Mouse (Mus musculus) CH12.LX (cell line): ENCODE results near the gene Crbn. TPM values are rescaled to one million over a fixed set of nuclear protein-coding genes. Genes with fewer than 3 reads are reported as not detected.

Source experiments
- DNase-seq: peaks from one replicate; pipeline ENCODE4 v3.0.0-alpha.2; 2013; ENCODE audit errors: extremely low read depth
- H3K27ac ChIP-seq: 2 replicates; pipeline ENCODE4 v1.5.1; 2012; ENCODE audit warnings: low read depth, mild to moderate bottlenecking, control low read depth, moderate library complexity; ENCODE audit not compliant: insufficient read depth
- H3K27me3 ChIP-seq: replicated peaks from 2 replicates; pipeline ENCODE3; 2012; ENCODE audit warnings: inconsistent platforms
- H3K36me3 ChIP-seq, 2 experiments: replicated peaks in 1 of 2; 2 replicates each; pipeline versions ENCODE3 to v1.6.1; 2012; ENCODE audit warnings: inconsistent platforms in 1 of 2, low read length in 1 of 2, mild to moderate bottlenecking in 1 of 2, mixed read lengths in 1 of 2, moderate library complexity in 1 of 2; ENCODE audit not compliant: control insufficient read depth in 1 of 2, insufficient read depth in 1 of 2
- H3K4me1 ChIP-seq, 2 experiments: 2 replicates each; pipeline ENCODE4 v1.6.1; 2012; ENCODE audit warnings: inconsistent platforms in 1 of 2, moderate library complexity in 1 of 2; ENCODE audit not compliant: insufficient read depth in 2 of 2, control insufficient read depth in 1 of 2
- H3K4me2 ChIP-seq: 2 replicates; pipeline ENCODE4 v1.6.1; 2012; ENCODE audit warnings: low read depth, mild to moderate bottlenecking, control low read depth; ENCODE audit not compliant: poor library complexity, insufficient read depth, severe bottlenecking
- H3K4me3 ChIP-seq, 3 experiments: fragments of 150-350 bp in 1 of 3; sonication (generic) in 1 of 3; replicated peaks in 1 of 3; 2 replicates each; pipeline versions ENCODE3 to v1.5.1; 2011 to 2012; ENCODE audit warnings: low read depth in 2 of 3, low read length in 2 of 3, mild to moderate bottlenecking in 2 of 3, moderate library complexity in 2 of 3, control low read depth in 1 of 3, improper control_type of control experiment in 1 of 3, inconsistent platforms in 1 of 3, mixed read lengths in 1 of 3; ENCODE audit not compliant: poor library complexity in 1 of 3
- H3K79me2 ChIP-seq: replicated peaks from 2 replicates; pipeline ENCODE4 v1.6.1; 2012; ENCODE audit warnings: mild to moderate bottlenecking, moderate library complexity; ENCODE audit not compliant: control insufficient read depth, poor library complexity, insufficient read depth, severe bottlenecking; ENCODE audit errors: extremely low read depth
- H3K9ac ChIP-seq: 2 replicates; pipeline ENCODE4 v1.6.1; 2012; ENCODE audit warnings: low read depth, mild to moderate bottlenecking, control low read depth, moderate library complexity; ENCODE audit not compliant: insufficient read depth
- H3K9me3 ChIP-seq: replicated peaks from 2 replicates; pipeline ENCODE3; 2012; ENCODE audit warnings: low read length, inconsistent platforms, mixed read lengths
- BHLHE40 ChIP-seq: IDR thresholded peaks from 2 replicates; pipeline ENCODE4 v1.6.1; 2011; ENCODE audit warnings: mild to moderate bottlenecking, low read depth, low read length, improper control_type of control experiment
- CHD1 ChIP-seq: IDR thresholded peaks from 2 replicates; pipeline ENCODE4 v1.6.1; 2012; ENCODE audit warnings: low read depth, low read length, improper control_type of control experiment, inconsistent platforms
- CHD2 ChIP-seq: IDR thresholded peaks from 2 replicates; pipeline ENCODE4 v1.6.1; 2011; ENCODE audit warnings: low read length, improper control_type of control experiment
- EP300 ChIP-seq: IDR thresholded peaks from 2 replicates; pipeline ENCODE4 v1.6.1; 2011; ENCODE audit warnings: low read length, improper control_type of control experiment
- IRF4 ChIP-seq: IDR thresholded peaks from 2 replicates; pipeline ENCODE4 v1.6.1; 2014; ENCODE audit warnings: low read depth, mild to moderate bottlenecking, inconsistent platforms, low read length, improper control_type of control experiment
- MAFK ChIP-seq: IDR thresholded peaks from 2 replicates; pipeline ENCODE4 v1.6.1; 2011; ENCODE audit warnings: low read length, improper control_type of control experiment; ENCODE audit not compliant: insufficient replicate concordance
- MAX ChIP-seq: IDR thresholded peaks from 2 replicates; pipeline ENCODE4 v1.6.1; 2011; ENCODE audit warnings: low read length, improper control_type of control experiment
- MAZ ChIP-seq: IDR thresholded peaks from 2 replicates; pipeline ENCODE4 v1.6.1; 2012; ENCODE audit warnings: low read depth, mild to moderate bottlenecking, inconsistent platforms, low read length, improper control_type of control experiment, moderate library complexity
- MEF2A ChIP-seq: IDR thresholded peaks from 2 replicates; pipeline ENCODE4 v1.6.1; 2014; ENCODE audit warnings: low read depth, mild to moderate bottlenecking, inconsistent platforms, low read length, improper control_type of control experiment, borderline replicate concordance
- MXI1 ChIP-seq: IDR thresholded peaks from 2 replicates; pipeline ENCODE4 v1.6.1; 2011; ENCODE audit warnings: mild to moderate bottlenecking, low read depth, low read length, improper control_type of control experiment
- NELFE ChIP-seq: IDR thresholded peaks from 2 replicates; pipeline ENCODE4 v1.6.1; 2011; ENCODE audit warnings: low read depth, low read length, improper control_type of control experiment
- NRF1 ChIP-seq: IDR thresholded peaks from 2 replicates; pipeline ENCODE4 v1.6.1; 2014; ENCODE audit warnings: low read depth, mild to moderate bottlenecking, inconsistent platforms, low read length, improper control_type of control experiment, moderate library complexity
- POLR2A ChIP-seq: IDR thresholded peaks from 2 replicates; pipeline ENCODE4 v1.6.1; 2011; ENCODE audit warnings: low read depth, mild to moderate bottlenecking, improper control_type of control experiment, low read length
- POLR2AphosphoS2 ChIP-seq: IDR thresholded peaks from 2 replicates; pipeline ENCODE4 v1.6.1; 2011; ENCODE audit warnings: low read depth, low read length, improper control_type of control experiment
- SIN3A ChIP-seq: IDR thresholded peaks from 2 replicates; pipeline ENCODE4 v1.6.1; 2012; ENCODE audit warnings: low read length, improper control_type of control experiment, inconsistent platforms
- TBP ChIP-seq: conservative IDR thresholded peaks from 2 replicates; pipeline ENCODE4 v1.6.1; 2011; ENCODE audit warnings: low read depth, low read length, improper control_type of control experiment
- USF1 ChIP-seq: IDR thresholded peaks from 2 replicates; pipeline ENCODE4 v1.6.1; 2014; ENCODE audit warnings: low read depth, mild to moderate bottlenecking, inconsistent platforms, low read length, improper control_type of control experiment
- ZMIZ1 ChIP-seq: IDR thresholded peaks from 2 replicates; pipeline ENCODE4 v1.6.1; 2012; ENCODE audit warnings: low read depth, mild to moderate bottlenecking, inconsistent platforms, low read length, improper control_type of control experiment
- ZNF384 ChIP-seq: IDR thresholded peaks from 2 replicates; pipeline ENCODE4 v1.6.1; 2012; ENCODE audit warnings: low read depth, low read length, improper control_type of control experiment, inconsistent platforms
- dilution Hi-C: fragments of 300-500 bp; cut with MboI; formaldehyde crosslinking; loops from 2 replicates; pipeline ENCODE4 v1.14.3; 2020; ENCODE audit warnings: low sequenced_read_pairs; ENCODE audit not compliant: extremely low pct_unique_long_range_greater_than_20kb, extremely low pct_ligation_motif_present
- in situ Hi-C: fragments of 300-500 bp; cut with MboI; formaldehyde crosslinking; loops from 3 replicates; pipeline ENCODE4 v1.14.3; 2019; ENCODE audit warnings: low sequenced_read_pairs, low pct_ligation_motif_present, low pct_unique_long_range_greater_than_20kb, mixed read lengths
- polyA plus RNA-seq: library from polyadenylated mRNA; unstranded; fragments of >175 nt; gene quantifications from 2 replicates; pipeline ENCODE4 v1.2.1, GENCODE M21; 2012; ENCODE audit warnings: low read depth; ENCODE audit not compliant: insufficient read length
- total RNA-seq, 2 experiments: library from RNA; depleted of rRNA; stranded (reverse); fragments of 300-350 nt in 1 of 2; fragments of >200 nt in 1 of 2; gene quantifications; 2 replicates each; pipeline ENCODE4 v1.2.3; 2012 to 2014

Gene Crbn
- total and polyA plus RNA-seq, 3 experiments = 29.2 to 60.1 (median 30.8) TPM

DNA sequence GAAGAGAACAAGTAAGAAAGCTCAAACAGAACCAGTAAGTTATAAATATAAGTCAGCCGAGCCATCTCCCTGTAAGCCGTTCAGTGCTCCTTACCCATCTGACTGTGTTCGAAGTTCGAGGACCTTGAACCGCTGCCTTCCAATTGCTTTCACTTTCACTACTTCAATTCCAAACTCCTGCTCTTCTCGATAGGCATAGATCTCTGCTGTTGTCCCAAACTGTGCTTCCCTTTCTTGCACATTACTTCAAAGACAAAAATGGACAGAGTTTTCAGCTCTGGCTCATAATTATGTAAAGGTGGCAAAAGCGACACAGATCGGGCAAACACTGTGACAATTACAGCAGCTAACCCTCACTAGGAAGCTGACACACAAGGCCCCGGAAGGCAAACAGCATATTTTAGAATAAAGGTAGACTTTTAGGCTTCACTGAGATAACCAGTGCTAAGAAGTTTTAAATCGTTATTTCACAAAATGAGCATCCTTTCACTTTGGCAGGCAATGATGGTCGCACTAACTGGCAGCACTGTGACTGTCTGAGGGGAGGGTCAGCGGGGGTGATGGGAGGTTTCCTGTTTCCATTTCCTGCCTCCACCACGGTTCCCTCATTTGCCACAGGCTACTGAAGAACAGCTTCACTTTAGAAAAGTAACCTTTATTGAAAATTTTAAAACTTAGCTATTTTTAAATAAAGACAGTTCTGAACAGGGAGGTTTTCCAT, 5.6 kb downstream of the Crbn start:
- Histone ChIP-seq H3K79me2 (peaks cover 30% of the 10 kb centered on the region), H3K4me2 (peak overlapping the region; percentile 35), H3K27ac (peak overlapping the region; percentile 83), H3K27me3 (no peaks in the 10 kb centered on the region), H3K4me3 (peak overlapping the region; percentile 60 to 74 (median 61)), H3K36me3 (peaks cover 6 to 21% of the 10 kb centered on the region in 2 experiments), H3K4me1 (peaks cover 3 to 69% of the 10 kb centered on the region in 2 experiments; a peak in 3 of 4 replicates), H3K9ac (peak overlapping the region; percentile 86), H3K9me3 (no peaks in the 10 kb centered on the region)
- peak; percentile 64 for DNase-seq
- TF ChIP-seq MXI1 (peak; percentile 50; the same call in 1 of the 2 replicates), MEF2A (peak; percentile 2; the same call in 1 of the 2 replicates), MAZ (0 out of 2 replicates have a peak, but pooled peaks have one; percentile 46), IRF4 (peak; percentile 25; the same call in 1 of the 2 replicates), CHD1 (peak; percentile 90), NELFE (peak; percentile 38; the same call in 1 of the 2 replicates), BHLHE40 (peak; percentile 26; the same call in 1 of the 2 replicates), POLR2AphosphoS2 (no peak), ZMIZ1 (peak; percentile 51; the same call in 1 of the 2 replicates), CHD2 (0 out of 2 replicates have a peak, but pooled peaks have one; percentile 13), MAFK (no peak), POLR2A (peak; percentile 40; the same call in 1 of the 2 replicates), TBP (0 out of 2 replicates have a peak, but pooled peaks have one; percentile 52), ZNF384 (no peak), SIN3A (peak; percentile 37), MAX (0 out of 2 replicates have a peak, but pooled peaks have one; percentile 21)
- dilution Hi-C loops = no loop called here
- in situ Hi-C loops = loop anchor here (5.0 kb wide), 1 partner anchor 132 kb away; no protein-coding TSS in a partner anchor

GRCm38 (mm10) chr6:106793621-106794020, 6.3 kb downstream of the Crbn start:
- Histone ChIP-seq H3K27ac (peak overlapping the region; percentile 83), H3K36me3 (peaks cover 9 to 25% of the 10 kb centered on the region in 2 experiments)

More at GRCm38 (mm10) chr6:106793621-106794020, 6.3 kb downstream of the Crbn start:
- Histone ChIP-seq H3K27me3 (no peaks in the 10 kb centered on the region), H3K4me3 (peak overlapping the region; percentile 60 to 74 (median 61)), H3K4me1 (peaks cover 3 to 65% of the 10 kb centered on the region in 2 experiments; a peak in 3 of 4 replicates), H3K4me2 (peak overlapping the region; percentile 35), H3K9ac (peak overlapping the region; percentile 86), H3K79me2 (peaks cover 29% of the 10 kb centered on the region), H3K9me3 (no peaks in the 10 kb centered on the region)
- in situ Hi-C loops = loop anchor here (5.0 kb wide), 1 partner anchor 131 kb away; no protein-coding TSS in a partner anchor
- 0 out of 2 replicates have a peak, but pooled peaks have one; percentile 7 for TF ChIP-seq MAX
- TF ChIP-seq EP300 = no peak
- TF ChIP-seq NRF1 = peak; percentile 59; the same call in 1 of the 2 replicates
- no peak for TF ChIP-seq USF1
- dilution Hi-C loops = no loop called here
- no peak for DNase-seq
